Mouse (Mus musculus): ENCODE data around the gene Ube2l3. TPM values are rescaled to one million over a fixed set of nuclear protein-coding genes. Genes with fewer than 3 reads are reported as not detected.

Gene Ube2l3
- total RNA-seq, 4 experiments from 2014 or later: 126 to 157 (median 142) TPM

DNA sequence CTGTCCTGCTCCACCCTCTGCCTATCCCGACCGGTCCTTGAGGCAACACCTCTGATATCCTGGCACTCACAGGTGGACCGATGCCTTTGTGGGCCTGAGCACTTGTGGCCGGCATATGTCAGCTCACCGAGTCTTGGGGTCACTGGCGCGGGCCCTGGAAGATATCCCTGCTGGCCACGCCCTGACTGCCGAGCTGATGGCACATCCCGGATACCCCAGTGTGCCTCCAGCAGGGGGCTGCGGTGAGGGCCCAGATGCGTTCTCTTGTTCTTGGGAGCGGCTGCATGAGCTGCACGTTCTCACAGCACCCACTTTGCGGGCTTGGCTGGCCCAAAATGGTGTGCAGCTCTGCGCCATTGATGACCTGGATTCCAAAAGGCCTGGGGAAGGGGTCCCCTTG, 54.4 kb downstream of the Ube2l3 start:
- DNase-seq (ENCODE audit: low spot score in 2 of 2): no peak

GRCm38 (mm10) chr16:17147391-17147929, 55.0 kb downstream of the Ube2l3 start:
- DNase-seq (ENCODE audit: low spot score in 2 of 2): no peak

DNA sequence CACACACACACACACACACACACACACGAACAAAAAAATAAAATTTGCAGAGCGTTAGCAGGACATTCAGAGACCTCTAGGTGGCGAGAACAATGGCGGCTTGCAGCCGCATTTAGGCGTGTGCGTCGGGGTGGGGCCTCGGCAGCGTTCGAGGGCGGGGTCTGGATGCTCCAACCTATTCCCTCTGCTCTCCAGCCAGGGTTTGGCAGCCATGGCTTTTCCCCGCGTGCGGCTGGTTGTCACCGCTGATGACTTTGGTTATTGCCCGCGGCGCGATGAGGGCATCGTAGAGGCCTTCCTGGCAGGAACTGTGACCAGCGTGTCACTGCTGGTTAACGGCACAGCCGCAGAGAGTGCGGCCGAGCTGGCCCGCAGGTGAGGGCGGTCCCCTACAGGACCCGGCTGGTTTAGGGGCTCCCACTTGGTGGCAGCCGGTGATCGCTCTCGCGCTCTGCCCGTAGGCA, 55.6 kb downstream of the Ube2l3 start, which contains the start of gene Ccdc116:
Gene Ccdc116, minus strand, starts transcription at position 458 of the 464 bp plus-strand sequence.
- DNase-seq (ENCODE audit: low spot score in 2 of 2): peak; percentile 66 to 72

DNA sequence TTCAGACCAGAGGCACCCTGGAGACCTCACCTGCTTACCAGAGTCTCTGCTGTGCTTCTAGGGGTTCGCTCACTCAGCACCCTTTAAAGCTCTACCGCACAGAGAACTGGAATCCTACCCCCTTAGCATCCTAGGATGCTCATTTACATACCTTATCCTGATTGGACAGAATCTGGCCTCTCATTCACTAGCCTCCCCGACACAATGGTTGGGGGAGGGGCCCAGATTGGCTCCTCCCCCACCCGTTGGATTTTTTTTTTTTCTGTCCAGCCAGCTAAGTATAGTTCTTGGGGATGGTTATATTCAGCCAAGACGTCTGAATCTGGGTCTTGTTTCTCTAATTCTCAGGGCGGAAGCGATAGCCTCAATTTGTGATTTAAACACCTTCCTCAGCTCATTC, 58.1 kb downstream of the Ube2l3 start, which contains the start of gene Ydjc:
Gene Ydjc, plus strand, starts transcription at position 283 of the 400 bp plus-strand sequence.
- DNase-seq (ENCODE audit: low spot score in 2 of 2): no peak

GRCm38 (mm10) chr16:17137355-17137754, 65.1 kb downstream of the Ube2l3 start:
- DNase-seq (ENCODE audit: low spot score in 2 of 2): no peak

DNA sequence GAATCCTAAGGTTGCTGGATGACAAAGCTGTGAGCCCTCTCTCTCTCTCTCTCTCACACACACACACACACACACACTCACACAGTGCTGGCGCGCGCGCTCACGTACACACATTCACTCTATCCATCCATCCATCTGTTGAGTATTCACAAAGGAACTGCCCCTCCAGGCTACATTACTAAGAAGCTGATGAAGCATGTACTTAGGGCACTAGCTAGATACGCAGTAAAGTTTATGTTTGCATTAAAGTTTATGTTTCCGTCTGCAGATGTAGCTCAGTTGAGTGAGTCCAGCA, 69.6 kb downstream of the Ube2l3 start:
- DNase-seq (ENCODE audit: low spot score in 2 of 2): no peak

GRCm38 (mm10) chr16:17132089-17132905, 70.2 kb downstream of the Ube2l3 start, which contains the start of gene Sdf2l1:
Gene Sdf2l1 (minus strand): TSS chr16:17132383.
- DNase-seq (ENCODE audit: low spot score in 2 of 2): peak; percentile 96 to 97

- DNase-seq (ENCODE audit: low spot score in 2 of 2): no peak
Measured at GRCm38 (mm10) chr16:17131191-17132088, 71.0 kb downstream of the Ube2l3 start.

DNA sequence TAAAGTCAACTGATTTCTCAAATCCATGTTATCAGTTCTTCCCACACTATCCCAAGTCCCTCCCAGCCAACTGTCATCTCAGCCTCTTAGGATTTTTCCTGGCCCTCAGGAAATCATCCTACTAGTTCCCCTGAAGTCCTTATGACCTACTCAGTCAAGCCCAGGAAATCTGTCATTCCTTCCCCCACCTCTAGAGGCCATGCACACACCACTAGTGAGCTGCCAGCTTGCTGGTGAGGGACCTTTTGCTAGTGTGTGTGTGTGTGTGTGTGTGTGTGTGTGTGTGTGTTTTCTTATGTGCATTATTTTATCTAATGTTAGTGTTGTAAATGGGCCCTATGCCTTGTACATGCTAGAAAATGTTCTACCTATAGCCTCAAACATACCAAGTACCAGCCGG, 75.2 kb downstream of the Ube2l3 start:
- DNase-seq (ENCODE audit: low spot score in 2 of 2): peak in 1 of 2 experiments; percentile 45

GRCm38 (mm10) chr16:17124871-17125520, 77.5 kb downstream of the Ube2l3 start, which contains the start of gene 2610318N02Rik:
Gene 2610318N02Rik (minus strand): TSS chr16:17125167.
- DNase-seq (ENCODE audit: low spot score in 2 of 2): peak in 1 of 2 experiments; percentile 51

GRCm38 (mm10) chr16:17124119-17124870, 78.2 kb downstream of the Ube2l3 start:
- DNase-seq (ENCODE audit: low spot score in 2 of 2): no peak

- DNase-seq (ENCODE audit: low spot score in 2 of 2): no peak
Measured at GRCm38 (mm10) chr16:17121569-17121968, 80.9 kb downstream of the Ube2l3 start.

DNA sequence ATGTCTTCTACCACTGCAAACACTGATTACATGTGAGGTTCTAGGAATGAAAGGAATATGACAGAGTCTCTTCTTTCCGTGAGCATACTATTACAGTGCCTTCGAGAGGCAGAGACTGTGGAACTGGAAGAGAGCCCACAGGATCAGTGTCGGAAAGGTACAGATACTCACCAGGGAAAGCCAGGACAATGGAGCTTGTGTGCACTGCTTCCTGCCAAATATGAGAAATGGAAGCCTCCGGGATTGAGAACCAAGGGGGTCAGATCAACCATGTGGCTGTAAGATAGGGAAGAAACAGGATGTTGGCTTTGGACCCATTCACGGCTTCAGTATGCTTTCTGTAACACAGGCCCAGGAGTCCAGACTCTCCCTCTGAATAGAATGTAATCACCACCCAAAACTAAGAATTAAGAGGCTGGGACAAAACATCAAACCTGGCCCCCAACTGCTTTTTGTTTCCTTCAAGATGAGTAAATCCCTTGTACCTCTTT, 85.1 kb downstream of the Ube2l3 start:
- no peak for DNase-seq (ENCODE audit: low spot score in 2 of 2)

DNA sequence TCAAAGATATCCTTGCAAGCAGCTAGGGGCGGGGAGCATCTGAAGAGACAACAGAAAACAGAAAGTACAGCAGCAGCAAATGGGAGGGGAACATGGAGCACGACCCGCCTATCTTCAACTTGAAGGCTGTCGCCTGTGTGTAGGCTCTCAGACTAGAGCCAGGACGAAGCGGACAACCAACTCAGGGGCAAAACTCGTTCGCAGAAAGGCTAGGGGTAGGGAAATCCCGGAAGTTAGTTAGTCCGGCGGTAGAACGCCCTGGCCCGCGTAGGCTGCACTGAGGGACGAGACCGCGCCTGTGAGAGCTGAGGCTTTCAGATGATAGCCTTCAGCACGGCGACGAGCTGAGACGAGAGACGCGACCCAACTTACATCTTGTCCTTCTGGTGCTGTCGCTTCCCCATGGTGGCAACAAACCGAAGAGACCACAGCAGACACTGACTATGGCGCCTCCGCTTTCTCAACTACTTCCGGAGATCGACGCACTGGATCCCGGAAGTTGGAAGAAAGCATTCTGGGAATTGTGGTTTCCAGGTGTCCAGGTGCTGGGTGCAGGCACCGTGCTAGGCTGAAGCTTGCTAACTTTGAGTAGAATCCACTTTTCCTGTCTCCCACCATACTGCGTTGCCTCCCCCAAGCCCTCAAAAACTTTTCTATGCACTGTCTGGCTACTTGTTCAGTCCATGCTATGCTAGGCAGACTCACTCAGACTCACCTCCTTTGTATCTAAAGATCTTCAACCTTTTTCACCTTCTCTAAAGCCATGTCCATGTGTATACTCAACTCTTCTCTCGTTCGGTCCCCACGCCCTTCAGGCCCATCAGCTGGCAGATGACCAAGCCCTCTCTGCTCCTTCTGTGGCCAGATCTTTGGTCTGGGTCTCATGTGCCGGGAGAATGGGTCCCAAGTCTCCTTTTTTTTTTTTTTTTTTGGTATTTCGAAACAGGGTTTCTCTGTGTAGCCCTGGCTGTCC, 91.4 kb downstream of the Ube2l3 start, which contains the start of gene Ppil2:
Gene Ppil2, minus strand, starts transcription at position 487 of the 973 bp plus-strand sequence.
- peak; percentile 60 to 61 for DNase-seq (ENCODE audit: low spot score in 2 of 2)

- no peak for DNase-seq (ENCODE audit: low spot score in 2 of 2)
Measured at GRCm38 (mm10) chr16:17104600-17104999, 97.8 kb downstream of the Ube2l3 start.

- no peak for DNase-seq (ENCODE audit: low spot score in 2 of 2)
Measured at GRCm38 (mm10) chr16:17102630-17103220, 99.7 kb downstream of the Ube2l3 start.
